Mouse (Mus musculus) hindbrain, embryonic 13.5 days (tissue): Measurements from ENCODE around the gene Hist1h2bk. TPM values are rescaled to one million over a fixed set of nuclear protein-coding genes. Genes with fewer than 3 reads are reported as not detected.
"Not testable (repeated sequence)": the region's sequence is repeated elsewhere in the genome, so short reads cannot be mapped to it uniquely, and the experiment has no call there.

Experiments
- ATAC-seq: fragments of 200-750 bp; cut with Nextera tagmentation; 2 replicates; pipeline ENCODE4 v1.8.0; 2017; ENCODE audit warnings: moderate TSS enrichment; ENCODE audit not compliant: low FRiP score
- H3K27ac ChIP-seq: fragments of 300-500 bp; sonication (generic); 2 replicates; pipeline ENCODE4 v1.5.1; 2015; ENCODE audit warnings: inconsistent platforms, mild to moderate bottlenecking, moderate library complexity
- H3K27me3 ChIP-seq: fragments of 300-500 bp; sonication (generic); 2 replicates; pipeline ENCODE4 v1.6.1; 2015; ENCODE audit warnings: mild to moderate bottlenecking, inconsistent platforms
- H3K36me3 ChIP-seq: fragments of 300-500 bp; sonication (generic); 2 replicates; pipeline ENCODE4 v1.6.1; 2015; ENCODE audit warnings: mild to moderate bottlenecking, inconsistent platforms
- H3K4me1 ChIP-seq: fragments of 300-500 bp; sonication (generic); replicated peaks from 2 replicates; pipeline ENCODE4 v1.6.1; 2015; ENCODE audit warnings: inconsistent platforms
- H3K4me2 ChIP-seq: fragments of 300-500 bp; sonication (generic); 2 replicates; pipeline ENCODE4 v1.6.1; 2015; ENCODE audit warnings: inconsistent platforms, mild to moderate bottlenecking, moderate library complexity
- H3K4me3 ChIP-seq: fragments of 300-500 bp; sonication (generic); 2 replicates; pipeline ENCODE4 v1.5.1; 2015; ENCODE audit warnings: mild to moderate bottlenecking, inconsistent platforms
- H3K9ac ChIP-seq: fragments of 300-500 bp; sonication (generic); 2 replicates; pipeline ENCODE4 v1.6.1; 2015; ENCODE audit warnings: mild to moderate bottlenecking, inconsistent platforms
- H3K9me3 ChIP-seq: fragments of 300-500 bp; sonication (generic); 2 replicates; pipeline ENCODE4 v1.6.1; 2016; ENCODE audit warnings: inconsistent platforms
- WGBS: fragments of 180-500 bp; shearing (Covaris S2); methylation state at CpG from one replicate; pipeline ENCODE4 v1.1.7; 2015; 5-methylcytosine and 5-hydroxymethylcytosine counted together
- polyA plus RNA-seq: library from polyadenylated mRNA; unstranded; fragments of >200 nt; fragmentation: Nextera tagmentation; extraction: Ambion mirVana; gene quantifications from 2 replicates; pipeline ENCODE4 v1.2.1, GENCODE M21; 2015

Hist1h2bk gene
- polyA plus RNA-seq, 1 experiment from 2014 or later = 3.1 TPM

DNA sequence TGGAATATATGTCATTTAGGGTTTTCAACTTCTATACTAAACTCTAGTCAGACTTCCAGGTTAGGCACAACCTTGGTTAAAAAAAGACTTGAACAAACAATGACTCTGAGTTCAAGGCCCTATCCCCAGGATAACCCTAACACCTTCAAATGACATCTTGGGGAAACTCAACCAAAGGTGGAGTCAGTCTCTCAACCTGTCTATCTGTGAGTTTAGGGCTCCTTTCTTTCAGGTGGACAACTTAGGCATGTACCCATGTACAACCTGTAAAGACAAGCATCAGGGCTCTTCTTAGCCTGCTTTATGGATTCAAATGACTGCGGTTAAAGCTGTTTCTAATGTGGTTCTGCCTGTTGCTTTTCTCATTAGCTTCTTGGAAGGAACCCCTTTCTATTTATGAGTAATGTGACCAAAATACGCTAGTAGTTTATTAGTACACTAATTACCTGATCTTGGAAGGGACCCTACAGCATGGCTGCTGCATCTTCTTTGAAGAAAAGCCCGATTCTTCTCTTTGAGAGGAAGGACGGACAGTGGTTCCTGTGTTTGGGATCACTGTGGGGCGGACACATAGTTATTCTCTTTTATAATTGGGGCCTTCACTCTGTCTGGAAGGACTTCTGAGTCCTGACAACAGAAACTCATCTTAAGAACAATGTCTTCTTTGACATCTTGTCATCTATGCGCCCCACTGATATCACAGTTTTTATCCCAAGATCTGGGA, 8.9 kb downstream of the Hist1h2bk start:
- Histone ChIP-seq H3K4me3 (no peak overlapping the region), H3K27me3 (no peaks in the 10 kb centered on the region), H3K4me2 (no peak overlapping the region), H3K27ac (no peak overlapping the region), H3K9ac (no peak overlapping the region), H3K36me3 (no peaks in the 10 kb centered on the region), H3K4me1 (peaks cover 22% of the 10 kb centered on the region), H3K9me3 (no peaks in the 10 kb centered on the region)
- no peak for ATAC-seq
- 89% methylated on average over 6 of the region's 6 CpGs for WGBS

DNA sequence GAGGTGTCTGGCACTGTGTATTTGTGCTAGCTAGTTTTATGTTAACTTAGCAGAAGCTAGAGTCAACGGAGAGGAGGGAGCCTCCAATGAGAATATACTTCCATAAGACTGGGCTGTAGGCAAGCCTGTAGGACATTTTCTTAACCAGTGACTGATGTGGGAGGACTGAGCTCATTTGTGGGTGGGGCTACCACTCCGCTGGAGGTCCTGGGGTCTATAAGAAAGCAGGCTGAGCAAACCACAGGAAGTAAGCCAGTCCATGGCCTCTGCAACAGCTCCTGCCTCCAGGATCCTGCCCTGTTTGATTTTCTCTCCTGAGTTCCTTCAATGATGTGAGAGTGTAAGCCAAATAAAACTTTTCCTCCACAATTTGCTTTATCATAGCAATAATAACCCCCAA, 9.6 kb downstream of the Hist1h2bk start:
- Histone ChIP-seq H3K4me3 (no peak overlapping the region), H3K36me3 (no peaks in the 10 kb centered on the region), H3K27me3 (no peaks in the 10 kb centered on the region), H3K9ac (no peak overlapping the region), H3K4me1 (peaks cover 19% of the 10 kb centered on the region), H3K9me3 (no peaks in the 10 kb centered on the region), H3K27ac (no peak overlapping the region), H3K4me2 (no peak overlapping the region)
- WGBS = 70% methylated on average over 2 of the region's 2 CpGs
- ATAC-seq = no peak

DNA sequence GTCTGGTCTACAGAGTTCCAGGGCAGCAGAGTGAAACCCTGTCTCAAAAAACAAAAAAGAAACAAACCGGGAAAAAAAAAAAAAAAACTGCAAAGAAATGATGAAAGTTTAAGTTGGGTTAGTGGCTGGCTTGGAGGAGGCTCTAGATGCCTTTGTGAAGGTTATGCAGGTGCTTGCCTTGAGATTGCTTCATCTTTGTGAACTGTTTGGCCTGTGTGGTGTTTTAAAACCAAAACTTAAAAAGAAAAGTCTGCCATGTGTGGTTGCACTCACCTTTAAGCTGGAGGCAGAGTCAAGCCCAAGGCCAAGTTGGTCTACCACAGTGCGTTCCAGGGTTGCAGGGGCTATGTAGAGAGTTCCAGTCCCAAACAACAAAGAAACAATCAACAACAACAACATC, 13.4 kb downstream of the Hist1h2bk start:
- H3K4me2 ChIP-seq = no peak overlapping the region
- no peaks in the 10 kb centered on the region for H3K36me3 ChIP-seq
- no peak overlapping the region for H3K27ac ChIP-seq
- ATAC-seq = no peak
- H3K4me3 ChIP-seq = no peak overlapping the region
- no peak overlapping the region for H3K9ac ChIP-seq
- WGBS = 81% methylated on average over 2 of the region's 2 CpGs
- peaks cover 3% of the 10 kb centered on the region for H3K4me1 ChIP-seq
- H3K9me3 ChIP-seq = no peaks in the 10 kb centered on the region
- no peaks in the 10 kb centered on the region for H3K27me3 ChIP-seq

DNA sequence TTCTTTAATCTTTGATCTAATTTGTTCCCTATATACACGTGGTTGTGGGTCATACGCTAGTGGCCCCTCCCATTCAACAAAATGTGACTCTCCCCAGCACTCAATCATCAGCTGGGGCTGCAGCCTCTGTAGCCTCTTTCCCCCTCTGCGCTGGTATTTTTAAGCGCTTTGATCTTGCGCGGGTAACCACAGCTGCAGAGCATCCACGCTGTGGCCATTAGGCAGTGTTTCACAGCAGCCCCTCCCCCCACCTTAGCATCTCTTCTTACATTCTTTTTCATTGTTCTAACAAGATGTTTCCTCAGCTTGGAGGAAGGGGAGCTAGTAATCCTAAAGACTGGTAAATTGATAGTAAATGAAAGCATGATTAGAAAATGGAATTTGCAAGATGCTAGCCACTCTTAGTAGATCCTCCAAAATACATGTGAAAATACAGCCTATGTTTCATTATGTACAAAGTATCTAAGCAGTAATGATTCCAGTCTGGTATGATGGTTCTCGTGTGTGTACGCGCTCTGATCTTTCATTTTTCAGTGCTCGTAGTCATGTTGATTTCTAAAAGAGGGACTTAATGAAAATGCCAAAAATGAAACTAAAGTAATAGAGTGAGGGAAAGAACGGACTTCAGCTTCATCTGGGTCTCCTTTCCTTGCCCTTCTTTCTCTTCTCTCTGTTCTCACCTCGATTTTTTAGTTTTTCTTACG, 14.2 kb downstream of the Hist1h2bk start:
- Histone ChIP-seq H3K9ac (peak overlapping the region; percentile 69), H3K27me3 (no peaks in the 10 kb centered on the region), H3K9me3 (no peaks in the 10 kb centered on the region), H3K36me3 (no peaks in the 10 kb centered on the region), H3K4me1 (peaks cover 3% of the 10 kb centered on the region), H3K4me2 (peak overlapping the region; percentile 56), H3K27ac (peak overlapping the region; percentile 86), H3K4me3 (peak overlapping the region; percentile 54)
- 1% methylated on average over 14 of the region's 14 CpGs for WGBS
- peak; percentile 47 for ATAC-seq

DNA sequence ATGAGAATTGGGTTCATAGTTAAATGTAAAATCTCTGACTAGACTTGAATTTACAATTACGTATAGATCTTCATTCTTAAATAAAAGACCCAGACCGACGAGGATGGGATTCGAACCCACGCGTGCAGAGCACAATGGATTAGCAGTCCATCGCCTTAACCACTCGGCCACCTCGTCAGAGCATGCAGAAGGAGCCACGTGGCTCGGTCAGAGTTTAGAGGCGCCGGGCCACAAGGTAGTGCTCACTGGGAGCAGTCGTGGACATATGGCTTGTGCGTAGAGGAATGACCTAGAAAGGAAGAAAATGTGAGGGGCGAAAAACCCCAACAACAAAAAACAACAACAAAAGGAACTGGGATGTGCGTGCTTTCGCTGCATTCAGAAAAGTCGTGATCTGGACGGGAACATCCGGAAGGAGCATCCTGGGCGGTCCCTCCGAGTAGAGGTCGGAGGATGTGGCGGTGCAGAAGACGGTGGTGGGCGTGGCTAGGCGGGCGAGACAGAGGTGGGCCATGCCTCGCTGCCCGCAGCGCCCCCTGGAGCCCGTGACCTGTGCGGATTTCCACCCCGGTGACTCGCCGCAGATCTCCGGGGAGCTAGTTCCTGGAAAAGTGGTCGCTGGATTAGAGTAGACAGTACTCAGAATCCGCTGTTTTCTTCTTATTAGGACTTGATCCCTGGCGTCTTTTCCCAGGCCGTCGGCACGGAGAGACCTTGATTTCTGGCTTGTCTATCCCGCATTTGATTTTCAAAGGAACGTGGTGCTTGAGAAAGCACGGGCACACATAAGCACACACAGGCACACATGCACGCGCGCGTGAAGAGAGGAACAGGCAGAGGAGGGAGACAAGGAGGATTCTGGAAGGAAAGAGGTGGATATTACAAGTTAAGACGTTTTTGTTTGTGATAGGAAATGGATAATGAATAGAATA, 15.2 kb downstream of the Hist1h2bk start:
- no peaks in the 10 kb centered on the region for H3K9me3 ChIP-seq
- no peaks in the 10 kb centered on the region for H3K27me3 ChIP-seq
- H3K27ac ChIP-seq = peak overlapping the region; percentile 86
- WGBS = under 1% methylated on average over 52 of the region's 52 CpGs
- peak overlapping the region; percentile 56 for H3K4me2 ChIP-seq
- H3K36me3 ChIP-seq = no peaks in the 10 kb centered on the region
- peak overlapping the region; percentile 69 for H3K9ac ChIP-seq
- ATAC-seq = peak; percentile 96
- H3K4me1 ChIP-seq = peaks cover 3% of the 10 kb centered on the region
- peak overlapping the region; percentile 54 for H3K4me3 ChIP-seq

DNA sequence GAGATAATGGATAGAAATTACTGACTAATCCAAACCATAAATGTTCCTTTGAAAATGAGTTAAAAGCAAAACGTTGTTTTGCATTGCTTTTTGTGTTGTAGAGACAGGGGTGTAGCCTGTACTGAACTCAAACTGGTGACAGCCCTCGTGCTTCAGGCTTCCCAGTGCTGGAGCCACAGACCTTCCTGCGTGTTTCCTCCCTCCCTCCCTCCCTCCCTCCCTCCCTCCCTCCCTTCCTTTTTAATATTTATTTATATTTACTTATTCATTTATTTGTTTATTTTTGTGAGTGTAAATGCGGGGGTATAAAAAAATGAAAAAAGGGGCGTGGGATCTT, 15.8 kb downstream of the Hist1h2bk start:
- H3K4me1 ChIP-seq = peaks cover 3% of the 10 kb centered on the region
- H3K4me2 ChIP-seq = peak overlapping the region; percentile 56
- peak overlapping the region; percentile 86 for H3K27ac ChIP-seq
- no peaks in the 10 kb centered on the region for H3K9me3 ChIP-seq
- no peaks in the 10 kb centered on the region for H3K27me3 ChIP-seq
- peak overlapping the region; percentile 69 for H3K9ac ChIP-seq
- H3K4me3 ChIP-seq = peak overlapping the region; percentile 54
- WGBS = 16% methylated on average over 5 of the region's 5 CpGs
- H3K36me3 ChIP-seq = no peaks in the 10 kb centered on the region
- ATAC-seq = peak; percentile 37; the same call in 1 of the 2 replicates

DNA sequence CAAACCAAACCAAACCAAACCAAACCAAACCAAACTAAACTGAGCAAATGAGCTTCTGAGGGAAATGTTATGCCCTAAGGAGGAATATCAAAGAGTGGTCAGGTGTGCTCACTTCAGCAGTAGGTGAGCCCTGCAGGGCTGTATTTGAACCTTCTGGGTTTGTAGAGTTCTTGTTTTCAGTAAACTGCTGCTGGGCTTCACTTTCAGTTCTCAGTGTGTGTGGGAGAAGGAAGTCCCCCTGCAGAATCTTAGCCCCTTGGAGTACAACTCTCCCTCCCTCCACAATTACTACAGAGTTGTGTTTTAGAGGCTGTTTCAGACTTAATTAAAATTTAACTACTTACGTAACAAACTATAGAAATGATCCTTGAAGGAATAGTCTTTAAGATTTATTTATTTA, 18.1 kb downstream of the Hist1h2bk start:
- Histone ChIP-seq H3K4me3 (no peak overlapping the region), H3K9me3 (no peaks in the 10 kb centered on the region), H3K27ac (no peak overlapping the region), H3K4me1 (peaks cover 3% of the 10 kb centered on the region), H3K4me2 (no peak overlapping the region), H3K36me3 (no peaks in the 10 kb centered on the region), H3K27me3 (no peaks in the 10 kb centered on the region), H3K9ac (no peak overlapping the region)
- no peak for ATAC-seq
- 98% methylated on average over 1 of the region's 1 CpGs for WGBS

DNA sequence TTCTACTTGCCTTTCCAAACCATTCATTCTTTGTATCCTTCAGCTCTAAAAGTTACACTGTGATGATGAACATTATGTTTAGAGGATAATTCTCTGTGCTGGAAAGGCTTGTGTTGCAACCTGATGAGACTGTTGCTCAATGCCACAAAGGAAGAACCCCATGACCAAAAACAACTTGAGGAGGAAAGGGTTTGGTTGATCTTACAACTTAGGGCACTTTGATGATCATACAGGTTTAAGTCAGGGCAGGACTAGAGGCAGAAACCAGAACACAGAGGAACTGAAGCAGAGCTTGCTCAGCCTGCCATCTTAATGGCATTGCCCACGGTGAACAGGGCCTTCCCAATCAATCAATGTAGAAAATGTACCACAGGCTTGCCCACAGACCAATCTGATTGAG, 25.8 kb downstream of the Hist1h2bk start:
- no peak for ATAC-seq
- Histone ChIP-seq H3K4me3 (no peak overlapping the region), H3K36me3 (no peaks in the 10 kb centered on the region), H3K4me2 (no peak overlapping the region), H3K27ac (no peak overlapping the region), H3K27me3 (no peaks in the 10 kb centered on the region), H3K9me3 (0 out of 2 replicates have a peak, but pooled peaks cover 2% of the 10 kb centered on the region), H3K9ac (no peak overlapping the region), H3K4me1 (no peaks in the 10 kb centered on the region)
- WGBS = 83% methylated on average over 1 of the region's 1 CpGs

DNA sequence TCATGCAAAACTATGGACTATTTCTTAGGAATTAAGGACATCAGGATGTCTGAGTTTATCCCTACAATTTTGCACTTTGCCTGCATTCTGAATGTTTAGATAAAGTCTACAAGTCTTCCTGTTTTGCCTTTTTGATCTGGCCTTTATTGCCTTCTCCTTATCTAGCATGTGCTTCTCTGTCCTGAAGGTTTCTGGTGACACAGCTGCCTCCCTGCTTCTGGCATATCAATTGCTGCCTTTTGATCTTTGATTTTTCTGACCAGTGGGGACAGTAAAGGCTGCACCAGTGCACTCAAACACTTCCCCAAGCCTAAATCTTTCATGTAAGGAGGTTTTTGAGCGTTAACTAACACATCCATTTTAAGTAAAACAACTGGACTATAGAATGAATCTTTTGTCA, 27.8 kb downstream of the Hist1h2bk start:
- 0 out of 2 replicates have a peak, but pooled peaks cover 3% of the 10 kb centered on the region for H3K9me3 ChIP-seq
- H3K4me3 ChIP-seq = no peak overlapping the region
- ATAC-seq = no peak
- no peaks in the 10 kb centered on the region for H3K36me3 ChIP-seq
- no peak overlapping the region for H3K27ac ChIP-seq
- no peak overlapping the region for H3K9ac ChIP-seq
- H3K4me2 ChIP-seq = no peak overlapping the region
- no peaks in the 10 kb centered on the region for H3K27me3 ChIP-seq
- no peaks in the 10 kb centered on the region for H3K4me1 ChIP-seq
- 84% methylated on average over 1 of the region's 1 CpGs for WGBS

DNA sequence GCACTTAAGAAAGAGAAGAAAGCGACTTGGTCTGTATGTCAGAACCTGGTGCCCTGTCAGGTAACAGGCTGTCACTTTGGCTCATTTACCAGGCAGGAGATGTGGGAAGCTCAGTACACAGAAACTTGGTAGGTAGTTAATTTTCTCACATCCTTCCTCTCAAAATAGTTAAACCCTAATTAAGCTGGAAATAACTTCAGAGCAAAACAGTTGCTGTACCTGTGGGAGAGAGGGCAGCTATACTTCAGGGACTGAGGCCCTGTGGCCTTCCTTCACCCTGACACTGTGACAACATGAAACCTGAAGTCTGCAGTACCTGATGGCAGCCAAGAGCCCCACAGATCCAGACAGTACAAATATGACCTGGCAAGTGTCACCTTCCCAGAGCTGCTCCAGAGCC, 48.5 kb downstream of the Hist1h2bk start, which contains the start of gene Vmn1r188:
Vmn1r188 (plus strand) TSS at position 301 of the 400 bp plus-strand sequence.
- not testable (repeated sequence) for H3K36me3 ChIP-seq, H3K27me3 ChIP-seq, H3K9ac ChIP-seq, H3K4me2 ChIP-seq, H3K4me3 ChIP-seq, ATAC-seq, H3K27ac ChIP-seq, H3K9me3 ChIP-seq, H3K4me1 ChIP-seq
- 89% methylated on average over 1 of the region's 1 CpGs for WGBS
